Mouse (Mus musculus) E14TG2a.4 (cell line): Measurements from ENCODE around the gene Ncbp1.

Source experiments
- CTCF ChIP-seq: conservative IDR thresholded peaks from 2 replicates; pipeline ENCODE4 v1.5.1; 2014; ENCODE audit warnings: low read length
- POU5F1 ChIP-seq: IDR thresholded peaks from 2 replicates; pipeline ENCODE4 v1.6.1; 2014; ENCODE audit warnings: low read length, borderline replicate concordance

DNA sequence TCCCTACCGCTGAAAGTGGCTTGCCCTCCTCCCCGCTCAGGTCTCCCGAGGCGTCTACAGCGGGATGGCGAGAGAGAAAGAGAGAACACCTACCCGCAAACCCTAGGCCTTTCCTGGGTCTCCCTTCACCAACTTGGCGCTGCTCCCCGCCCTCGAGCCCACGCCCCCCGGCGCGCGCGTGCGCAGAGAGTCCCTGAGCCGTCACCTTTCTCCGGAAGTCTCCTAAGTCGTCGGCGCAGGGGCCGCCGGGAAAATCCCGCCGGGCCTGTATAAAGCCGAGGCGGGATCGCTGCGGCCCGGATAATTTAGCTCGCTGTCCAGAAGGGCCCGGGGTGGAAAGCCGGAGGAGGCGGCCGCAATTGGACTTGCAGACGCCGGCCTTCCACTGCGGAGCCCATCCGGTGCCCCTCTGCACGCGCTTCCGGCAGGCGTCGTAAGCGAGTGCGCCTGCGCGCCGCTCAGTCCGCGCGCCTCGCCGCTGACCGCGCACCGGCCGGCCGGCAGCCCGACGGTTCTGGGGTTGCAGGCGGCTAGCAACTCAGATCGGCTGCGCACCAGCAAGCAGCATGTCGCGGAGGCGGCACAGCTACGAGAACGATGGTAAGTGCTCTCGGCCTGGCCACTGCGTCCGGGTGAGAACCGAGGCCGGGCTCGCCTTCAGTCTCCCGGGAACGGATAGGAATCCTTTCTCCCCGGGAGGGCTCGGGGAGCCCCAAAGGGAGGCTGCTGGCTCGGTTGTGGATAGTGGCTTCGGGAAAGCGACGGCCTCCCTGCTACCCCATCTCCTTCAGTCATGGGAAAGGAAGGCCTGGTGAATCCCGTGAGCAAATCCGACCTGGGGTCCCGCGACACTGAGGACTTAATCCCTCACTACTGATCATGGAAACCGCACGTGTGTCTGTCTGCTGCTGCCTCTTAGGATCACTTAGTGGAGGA lies at the start of gene Ncbp1, which contains the start of gene Tstd2:
- TF ChIP-seq CTCF (no peak), POU5F1 (no peak)
